Mouse (Mus musculus): Measurements from ENCODE around the gene Ahdc1.

Gene Ahdc1

GRCm38 (mm10) chr4:133011028-133011820 is at the start of gene Ahdc1:
Gene Ahdc1 (plus strand): TSS chr4:133011260.
- peak; percentile 83 for DNase-seq (ENCODE audit: low spot score)

DNA sequence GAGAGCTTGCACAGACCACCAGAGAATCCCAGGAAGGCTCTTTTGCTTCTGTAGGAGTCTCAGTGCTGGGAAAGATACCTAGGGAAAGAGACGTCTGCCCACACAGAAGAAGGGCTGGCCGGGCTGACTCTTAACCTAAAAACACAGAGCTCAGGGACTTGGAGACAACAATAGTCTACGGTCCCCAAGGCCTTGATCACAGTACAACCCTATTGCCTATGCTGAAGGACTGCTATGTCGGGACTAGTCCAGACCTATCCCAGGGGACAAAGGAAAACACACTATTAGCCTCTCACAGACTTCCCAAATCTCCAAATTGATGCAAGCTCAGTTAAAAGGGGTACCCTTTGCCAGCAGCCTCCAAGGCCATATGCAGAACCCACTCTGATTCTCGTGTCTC is 49.2 kb upstream of the Ahdc1 start:
- peak; percentile 83 for DNase-seq (ENCODE audit: low spot score)

DNA sequence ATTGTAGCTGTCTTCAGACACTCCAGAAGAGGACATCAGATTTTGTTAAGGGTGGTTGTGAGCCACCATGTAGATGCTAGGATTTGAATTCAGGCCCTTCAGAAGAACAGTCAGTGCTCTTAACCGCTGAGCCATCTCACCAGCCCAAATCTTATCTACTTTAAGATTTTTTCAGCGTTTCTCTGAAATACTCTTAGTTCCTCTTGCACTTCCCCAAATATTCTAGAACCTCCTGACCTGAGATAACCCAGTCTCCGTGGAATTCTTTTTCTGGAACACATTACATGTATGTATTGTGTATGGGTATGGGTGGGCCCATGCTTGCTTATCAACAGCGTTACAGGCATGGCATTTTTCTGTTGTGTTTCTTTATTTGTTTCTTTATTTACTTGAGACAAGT is 48.4 kb upstream of the Ahdc1 start:
- DNase-seq (ENCODE audit: low spot score) = no peak

DNA sequence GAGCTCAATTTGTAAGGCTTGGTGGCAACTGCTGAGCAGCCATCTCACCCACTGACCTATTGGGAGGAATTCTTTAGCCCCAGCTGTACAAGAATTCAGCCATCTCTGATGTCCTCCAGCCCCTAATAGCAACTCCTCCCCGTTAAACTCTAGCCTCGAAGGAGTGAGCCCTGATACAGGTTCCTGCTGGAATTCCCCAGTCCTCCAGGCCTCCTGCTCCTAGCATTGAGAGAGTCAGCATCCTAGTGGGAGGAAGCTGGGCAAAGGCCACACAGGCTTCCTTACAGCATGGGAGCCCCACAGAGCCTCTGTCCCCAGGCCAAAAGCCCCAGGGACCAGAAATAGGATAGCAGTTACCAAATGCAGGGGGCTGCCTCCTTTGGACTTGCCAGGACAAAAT is 47.6 kb upstream of the Ahdc1 start:
- peak; percentile 78 for DNase-seq (ENCODE audit: low spot score)

GRCm38 (mm10) chr4:132964064-132964463 is 47.0 kb upstream of the Ahdc1 start:
- no peak for DNase-seq (ENCODE audit: low spot score)

GRCm38 (mm10) chr4:132964473-132964872 is 46.6 kb upstream of the Ahdc1 start:
- DNase-seq (ENCODE audit: low spot score) = no peak

DNA sequence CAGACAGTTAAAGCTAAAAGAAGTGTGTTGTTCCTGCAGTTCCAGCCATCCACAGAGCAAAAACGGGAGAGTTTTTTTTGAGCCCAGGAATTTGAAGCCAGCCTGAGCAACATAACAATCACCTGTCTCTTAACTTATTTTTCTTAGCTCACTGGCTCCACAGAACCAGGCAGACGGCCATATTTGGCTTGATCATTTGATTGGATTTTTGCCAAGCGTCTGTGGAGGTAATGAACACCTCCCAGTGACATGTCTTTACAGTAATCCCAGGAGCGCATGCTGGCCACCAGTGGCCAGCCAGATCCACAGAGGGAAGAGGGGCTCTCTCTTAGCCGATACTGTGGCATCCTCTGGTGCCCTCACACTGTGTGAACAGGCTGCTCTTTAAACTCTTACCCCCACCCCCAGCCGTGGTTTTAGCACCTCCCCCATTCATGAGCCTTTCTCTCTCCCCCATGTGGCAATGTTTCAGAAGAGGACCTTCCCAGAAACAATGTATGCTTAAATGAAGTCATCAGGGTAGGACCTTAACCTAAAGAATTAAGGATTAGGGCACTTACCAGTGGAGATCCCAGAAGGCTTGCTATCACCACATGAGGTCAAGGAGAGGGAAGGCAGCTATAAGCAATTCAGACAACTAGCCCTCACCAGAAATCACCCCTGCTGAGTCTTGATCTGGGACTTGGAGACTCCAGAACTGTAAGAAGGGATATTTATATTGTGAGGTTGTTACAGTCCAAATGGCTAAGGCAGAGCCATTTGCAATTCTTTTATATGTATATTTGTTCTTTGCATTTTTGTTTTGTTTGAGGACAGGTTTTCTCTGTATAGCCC is 42.7 kb upstream of the Ahdc1 start:
- DNase-seq (ENCODE audit: low spot score) = no peak

DNA sequence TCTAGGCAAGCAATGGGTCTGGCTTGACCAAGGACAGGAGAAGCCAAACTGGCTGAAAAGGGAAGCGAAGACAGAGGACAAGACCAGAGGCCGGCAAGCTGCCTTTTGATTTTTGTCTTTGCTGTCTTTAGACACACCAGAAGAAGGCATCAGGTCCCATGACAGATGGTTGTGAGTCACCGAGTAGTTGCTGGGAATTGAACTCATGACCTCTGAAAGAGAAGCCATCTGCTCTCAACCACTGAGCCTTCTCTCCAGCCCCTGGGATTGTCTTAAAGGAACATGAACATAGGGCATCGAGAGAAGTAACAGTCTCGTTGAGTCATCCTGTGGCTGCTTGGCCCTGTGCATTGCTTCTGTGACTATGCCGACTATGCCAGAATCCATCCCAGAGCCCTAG is 39.5 kb upstream of the Ahdc1 start:
- DNase-seq (ENCODE audit: low spot score) = peak; percentile 71

DNA sequence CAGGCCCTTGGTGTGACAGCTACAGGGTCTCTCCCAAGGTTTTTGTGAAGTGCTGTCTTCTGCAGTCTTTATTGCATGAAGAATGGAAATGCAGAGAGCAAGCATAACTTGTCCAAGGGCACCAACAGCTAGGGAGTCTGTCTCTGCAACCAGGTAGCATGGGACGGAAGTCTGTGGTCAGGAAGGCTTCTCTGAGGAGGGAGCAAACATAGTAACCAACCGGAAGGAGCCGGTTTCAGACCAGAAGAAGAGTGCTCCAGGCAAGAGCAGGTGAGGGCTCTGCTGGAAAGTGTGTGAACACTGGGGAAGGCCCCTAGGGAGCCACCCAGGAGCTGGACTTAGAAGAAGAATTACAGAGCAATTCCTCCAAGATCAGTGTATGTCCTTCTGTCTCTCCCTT is 39.0 kb upstream of the Ahdc1 start:
- DNase-seq (ENCODE audit: low spot score) = no peak

GRCm38 (mm10) chr4:132972556-132972955 is 38.5 kb upstream of the Ahdc1 start:
- no peak for DNase-seq (ENCODE audit: low spot score)

GRCm38 (mm10) chr4:132973186-132973585 is 37.9 kb upstream of the Ahdc1 start:
- DNase-seq (ENCODE audit: low spot score) = no peak

DNA sequence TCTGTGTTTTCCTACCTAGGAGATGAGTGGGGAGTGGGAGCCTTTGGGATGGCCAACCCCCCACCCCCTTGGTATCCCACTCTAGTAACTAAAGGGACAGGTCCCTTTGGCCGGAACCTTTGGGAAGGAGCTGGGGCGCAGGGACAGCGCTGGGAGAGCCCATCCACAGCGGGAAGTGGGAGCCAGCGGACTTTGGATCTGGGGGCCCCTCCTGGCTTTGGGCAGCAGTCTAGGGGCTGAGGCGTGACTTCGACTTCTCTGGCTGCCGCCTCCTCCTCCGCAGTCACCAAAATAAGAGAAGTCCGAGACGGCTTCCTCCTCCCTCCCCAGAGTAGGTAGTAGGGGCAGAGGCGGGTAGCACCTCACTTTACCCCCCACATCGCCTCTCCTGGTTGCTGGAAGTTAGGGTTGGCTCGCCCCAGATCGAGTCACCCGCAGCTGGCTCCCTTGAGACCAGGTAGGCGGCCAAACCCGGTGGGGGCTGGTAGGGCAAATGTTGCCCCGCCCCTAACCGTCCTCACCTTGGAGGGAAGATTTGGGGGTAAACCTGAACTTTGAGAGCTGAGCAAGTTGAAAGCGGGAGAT is 37.2 kb upstream of the Ahdc1 start, which contains the start of gene Fgr:
Gene Fgr (plus strand): TSS at position 282 of the 585 bp plus-strand sequence.
- no peak for DNase-seq (ENCODE audit: low spot score)

- DNase-seq (ENCODE audit: low spot score) = peak; percentile 80
Observed at GRCm38 (mm10) chr4:132974904-132975303, 36.2 kb upstream of the Ahdc1 start.

- no peak for DNase-seq (ENCODE audit: low spot score)
Observed at GRCm38 (mm10) chr4:132975791-132976190, 35.3 kb upstream of the Ahdc1 start.

GRCm38 (mm10) chr4:132976729-132977128 is 34.3 kb upstream of the Ahdc1 start:
- no peak for DNase-seq (ENCODE audit: low spot score)

DNA sequence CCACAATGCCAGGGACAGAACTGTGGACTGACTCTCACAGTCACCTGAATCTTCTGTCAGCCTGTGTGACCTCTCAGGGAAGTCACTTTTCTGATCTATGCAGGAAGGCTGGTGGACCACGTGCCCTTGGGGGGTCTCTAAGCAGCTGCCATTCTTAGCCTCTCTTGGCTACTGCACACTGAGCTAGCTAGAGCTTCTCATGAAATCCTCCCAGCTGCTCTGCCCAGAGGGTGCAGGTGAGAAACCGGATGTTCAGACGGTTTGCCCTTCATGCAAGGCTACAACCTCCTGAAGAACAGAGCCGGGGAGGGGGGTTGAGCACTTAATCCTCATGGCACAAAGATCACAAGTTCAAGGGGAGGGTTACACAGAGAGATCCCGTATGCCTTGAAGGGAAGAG is 33.5 kb upstream of the Ahdc1 start:
- no peak for DNase-seq (ENCODE audit: low spot score)

GRCm38 (mm10) chr4:132979186-132979585 is 31.9 kb upstream of the Ahdc1 start:
- DNase-seq (ENCODE audit: low spot score) = peak; percentile 42

DNA sequence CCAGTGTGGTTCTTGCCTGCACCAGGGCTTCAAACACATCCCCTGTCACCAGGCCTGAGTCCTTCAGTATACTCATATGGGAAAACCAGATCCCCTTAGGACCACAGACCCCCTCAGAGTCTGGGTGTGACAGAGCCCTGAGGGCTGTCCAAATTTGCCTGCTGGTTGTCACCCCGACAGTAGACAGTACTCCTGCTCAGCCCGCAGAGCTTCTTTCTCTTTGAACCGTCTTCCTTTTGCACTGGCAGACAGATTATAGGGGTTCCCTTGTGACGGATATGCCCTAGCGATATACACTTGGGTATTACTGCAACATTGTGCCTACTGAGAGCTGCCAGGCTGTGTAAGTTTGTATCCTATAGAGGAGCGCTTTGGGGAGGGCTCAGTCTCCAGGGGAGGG is 29.4 kb upstream of the Ahdc1 start:
- no peak for DNase-seq (ENCODE audit: low spot score)

GRCm38 (mm10) chr4:132982999-132983398 is 28.1 kb upstream of the Ahdc1 start:
- no peak for DNase-seq (ENCODE audit: low spot score)

DNA sequence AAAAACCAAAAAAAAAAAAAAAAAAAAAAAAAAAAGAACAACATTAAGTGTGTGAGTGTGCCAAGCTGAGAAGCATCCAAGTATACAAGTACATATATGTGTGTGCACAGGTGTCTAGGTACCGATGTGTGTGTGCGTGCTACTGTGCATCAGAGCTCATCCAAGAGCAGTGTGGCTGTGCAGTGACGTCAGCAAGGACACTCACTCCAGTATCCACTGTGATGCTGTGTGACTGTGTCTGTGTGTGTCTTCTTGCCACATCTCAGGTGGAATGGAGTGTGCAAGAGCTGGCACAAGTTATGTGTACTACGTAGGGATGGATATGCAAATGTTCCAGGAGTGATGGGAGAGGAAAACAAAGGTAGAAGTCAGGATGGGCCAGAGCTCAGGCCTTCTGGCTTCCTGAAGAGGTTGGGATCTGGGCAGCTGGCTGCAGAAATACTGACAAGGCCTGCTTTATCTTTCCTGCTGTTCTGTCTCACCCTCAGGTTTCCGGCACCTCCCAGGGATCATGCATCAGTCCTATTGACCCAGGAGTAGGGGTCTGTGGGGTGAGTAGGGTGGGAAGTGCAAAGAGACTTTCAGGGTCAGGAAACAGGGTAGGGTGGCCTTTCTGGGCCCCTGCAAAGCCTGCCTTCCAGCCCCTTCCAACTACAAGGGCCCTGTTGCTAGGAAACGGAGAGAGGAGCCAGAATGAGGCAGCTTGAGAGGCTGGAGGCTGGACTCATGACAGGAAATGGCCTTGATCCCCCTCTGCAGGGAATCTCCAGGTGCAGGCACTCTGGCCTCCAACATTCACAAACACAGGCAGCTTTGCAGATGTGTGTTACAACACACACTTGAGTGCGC is 27.2 kb upstream of the Ahdc1 start:
- no peak for DNase-seq (ENCODE audit: low spot score)

- DNase-seq (ENCODE audit: low spot score) = no peak
Observed at GRCm38 (mm10) chr4:132988581-132989355, 22.3 kb upstream of the Ahdc1 start.

All from adipocyte (in vitro differentiated cells).